Mouse (Mus musculus) myocyte (in vitro differentiated cells): ENCODE results near the gene Mycn. TPM values are rescaled to one million over a fixed set of nuclear protein-coding genes. Genes with fewer than 3 reads are reported as not detected.

ENCODE experiments used
- H3K27me3 ChIP-seq: one replicate; pipeline ENCODE4 v1.6.1; 2011; ENCODE audit not compliant: control insufficient read depth, insufficient read depth, insufficient read length
- H3K36me3 ChIP-seq: one replicate; pipeline ENCODE4 v1.6.1; 2011; ENCODE audit not compliant: control insufficient read depth, insufficient read depth
- H3K4me2 ChIP-seq: one replicate; pipeline ENCODE4 v1.6.1; 2011; ENCODE audit warnings: low read depth, control low read depth
- H3K4me3 ChIP-seq: one replicate; pipeline ENCODE4 v1.5.1; 2011; ENCODE audit warnings: mild to moderate bottlenecking, control low read depth, moderate library complexity
- H3K79me2 ChIP-seq: one replicate; pipeline ENCODE4 v1.6.1; 2011; ENCODE audit not compliant: control insufficient read depth, insufficient read depth
- H3ac ChIP-seq: one replicate; pipeline ENCODE4 v1.6.1; 2011; ENCODE audit not compliant: control insufficient read depth, insufficient read length
- CEBPB ChIP-seq: IDR thresholded peaks from 2 replicates; pipeline ENCODE4 v1.6.1; 2011; ENCODE audit warnings: mild to moderate bottlenecking, moderate library complexity; ENCODE audit not compliant: poor library complexity, insufficient read depth, severe bottlenecking
- E2F4 ChIP-seq: IDR thresholded peaks from one replicate; pipeline ENCODE4 v1.6.1; 2011; ENCODE audit warnings: mild to moderate bottlenecking, control low read depth, moderate library complexity; ENCODE audit not compliant: insufficient read depth
- MAX ChIP-seq: IDR thresholded peaks from one replicate; pipeline ENCODE4 v1.6.1; 2011; ENCODE audit warnings: low read depth, mild to moderate bottlenecking, control low read depth
- MYOD1 ChIP-seq, 3 experiments: IDR thresholded peaks; one replicate each; pipeline ENCODE4 v1.6.1; 2011; ENCODE audit warnings: control low read depth in 2 of 3, low read depth in 2 of 3, mild to moderate bottlenecking in 2 of 3, moderate library complexity in 1 of 3; ENCODE audit not compliant: insufficient read length in 2 of 3, control insufficient read depth in 1 of 3
- MYOG ChIP-seq, 3 experiments: IDR thresholded peaks; one replicate each; pipeline ENCODE4 v1.6.1; 2011; ENCODE audit warnings: control low read depth in 2 of 3, low read depth in 2 of 3, mild to moderate bottlenecking in 2 of 3; ENCODE audit not compliant: insufficient read length in 2 of 3, control insufficient read depth in 1 of 3, insufficient read depth in 1 of 3
- POLR2A ChIP-seq: IDR thresholded peaks from one replicate; pipeline ENCODE4 v1.6.1; 2011; ENCODE audit warnings: low read depth, mild to moderate bottlenecking, control low read depth, moderate library complexity; ENCODE audit not compliant: insufficient read length
- POLR2AphosphoS2 ChIP-seq: IDR thresholded peaks from one replicate; pipeline ENCODE4 v1.6.1; 2011; ENCODE audit warnings: low read depth, control low read depth; ENCODE audit not compliant: insufficient read length
- REST ChIP-seq: IDR thresholded peaks from one replicate; pipeline ENCODE4 v1.6.1; 2011; ENCODE audit warnings: mild to moderate bottlenecking, control low read depth, moderate library complexity; ENCODE audit not compliant: insufficient read depth, insufficient read length
- SRF ChIP-seq: IDR thresholded peaks from one replicate; pipeline ENCODE4 v1.6.1; 2011; ENCODE audit warnings: low read depth; ENCODE audit not compliant: control insufficient read depth, insufficient read length
- TCF12 ChIP-seq: IDR thresholded peaks from one replicate; pipeline ENCODE4 v1.6.1; 2011; ENCODE audit warnings: mild to moderate bottlenecking, control low read depth; ENCODE audit not compliant: poor library complexity, insufficient read depth, severe bottlenecking
- TCF3 ChIP-seq: IDR thresholded peaks from one replicate; pipeline ENCODE4 v1.6.1; 2011; ENCODE audit warnings: low read depth, control low read depth; ENCODE audit not compliant: insufficient read length
- USF1 ChIP-seq: IDR thresholded peaks from one replicate; pipeline ENCODE4 v1.6.1; 2011; ENCODE audit warnings: low read depth, mild to moderate bottlenecking, control low read depth, moderate library complexity
- polyA plus RNA-seq: library from polyadenylated mRNA; unstranded; fragments of >200 nt; fragmentation: generic; extraction: Trizol; gene quantifications from one replicate; pipeline ENCODE4 v1.2.1, GENCODE M21; 2012; ENCODE audit warnings: missing spikeins

The Mycn gene
- polyA plus RNA-seq, 1 experiment: 0.12 TPM

DNA sequence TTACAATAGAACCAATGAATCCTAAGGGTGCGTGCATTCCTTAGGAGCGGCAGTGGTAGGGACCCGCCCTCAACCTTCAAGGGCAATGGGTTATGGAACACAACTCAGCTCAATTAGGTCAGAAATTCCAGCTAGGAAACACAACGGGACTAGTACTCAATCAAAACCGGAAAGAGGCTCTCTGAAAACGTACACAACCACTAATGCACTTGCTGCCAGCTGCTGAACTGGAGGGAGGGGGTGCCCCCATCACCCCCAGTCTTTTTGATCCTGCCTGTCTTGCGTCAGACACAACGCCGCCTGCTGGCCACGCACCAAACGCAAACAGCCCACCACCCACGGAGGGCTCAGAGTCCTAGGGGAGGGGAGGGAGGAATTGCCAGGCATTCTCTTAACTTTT is 2.9 kb downstream of the Mycn start:
- H3K4me2 ChIP-seq: peak overlapping the region; percentile 55
- no peak for TF ChIP-seq SRF
- no peak for TF ChIP-seq TCF3
- TF ChIP-seq USF1: no peak
- no peak for TF ChIP-seq E2F4
- TF ChIP-seq POLR2A: no peak
- no peak for TF ChIP-seq POLR2AphosphoS2
- TF ChIP-seq CEBPB: no peak
- no peak for TF ChIP-seq MYOG (IDR thresholded peaks at IDR 0.05; ENCODE audit: control insufficient read depth in 1 of 3, insufficient read depth in 1 of 3, insufficient read length in 2 of 3, low read depth in 2 of 3)
- no peak for TF ChIP-seq REST
- TF ChIP-seq MAX: no peak
- TF ChIP-seq TCF12: no peak
- TF ChIP-seq MYOD1 (IDR thresholded peaks at IDR 0.05; ENCODE audit: control insufficient read depth in 1 of 3, insufficient read length in 2 of 3, low read depth in 2 of 3): no peak
- H3K36me3 ChIP-seq: no peaks in the 10 kb centered on the region
- H3ac ChIP-seq: no peak overlapping the region
- no peak overlapping the region for H3K4me3 ChIP-seq
- H3K79me2 ChIP-seq: no peaks in the 10 kb centered on the region
- H3K27me3 ChIP-seq: peaks cover 6% of the 10 kb centered on the region

DNA sequence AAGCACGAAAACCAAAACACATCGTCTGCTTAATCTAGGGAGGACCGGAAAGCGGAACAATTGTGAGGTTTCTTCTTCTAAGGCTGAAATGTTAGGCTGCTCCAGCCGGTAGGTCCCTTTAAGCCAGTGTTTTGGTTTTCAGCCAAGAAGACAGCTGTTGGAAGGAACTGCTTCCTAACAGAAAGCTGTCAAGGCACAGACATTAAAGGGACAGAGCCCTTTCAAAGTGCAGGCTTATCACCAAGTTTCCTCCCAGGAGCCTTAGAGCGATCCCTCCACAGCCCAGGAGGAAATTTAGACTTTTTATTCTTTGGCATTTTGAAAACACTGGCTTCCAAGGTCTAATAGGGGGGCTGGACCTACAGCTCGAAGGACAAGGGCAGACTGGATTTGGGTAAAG is 3.4 kb downstream of the Mycn start:
- Histone ChIP-seq H3K36me3 (no peaks in the 10 kb centered on the region), H3K4me2 (peak overlapping the region; percentile 55), H3K79me2 (no peaks in the 10 kb centered on the region), H3ac (no peak overlapping the region), H3K27me3 (peaks cover 6% of the 10 kb centered on the region), H3K4me3 (no peak overlapping the region)
- no peak for TF ChIP-seq USF1
- TF ChIP-seq POLR2AphosphoS2: no peak
- TF ChIP-seq SRF: no peak
- no peak for TF ChIP-seq POLR2A
- no peak for TF ChIP-seq MYOG (IDR thresholded peaks at IDR 0.05; ENCODE audit: control insufficient read depth in 1 of 3, insufficient read depth in 1 of 3, insufficient read length in 2 of 3, low read depth in 2 of 3)
- no peak for TF ChIP-seq MAX
- TF ChIP-seq TCF12: no peak
- no peak for TF ChIP-seq TCF3
- TF ChIP-seq REST: no peak
- no peak for TF ChIP-seq MYOD1 (IDR thresholded peaks at IDR 0.05; ENCODE audit: control insufficient read depth in 1 of 3, insufficient read length in 2 of 3, low read depth in 2 of 3)
- no peak for TF ChIP-seq CEBPB
- TF ChIP-seq E2F4: no peak

DNA sequence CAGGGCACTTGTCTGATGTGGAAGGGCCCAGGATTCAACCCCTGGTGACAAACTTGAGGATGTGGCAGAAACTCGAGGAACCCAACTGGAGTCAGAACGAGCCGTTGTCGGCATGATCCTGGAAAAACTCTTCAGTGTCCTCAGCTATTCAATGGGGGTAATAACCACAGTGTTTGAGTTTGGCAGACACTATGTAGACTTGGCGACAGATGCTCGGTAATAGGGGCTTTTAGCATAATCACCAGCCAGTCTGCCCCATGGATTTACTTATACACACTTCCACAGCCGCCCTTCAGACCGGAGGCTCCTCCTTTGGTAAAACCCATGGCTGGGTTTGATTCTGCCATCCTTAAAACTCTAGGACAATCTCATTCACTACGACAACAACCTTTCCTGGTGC is 4.0 kb downstream of the Mycn start:
- peaks cover 6% of the 10 kb centered on the region for H3K27me3 ChIP-seq
- no peak overlapping the region for H3K4me2 ChIP-seq
- no peak overlapping the region for H3K4me3 ChIP-seq
- no peak for TF ChIP-seq POLR2AphosphoS2
- TF ChIP-seq CEBPB: no peak
- no peaks in the 10 kb centered on the region for H3K36me3 ChIP-seq
- H3K79me2 ChIP-seq: no peaks in the 10 kb centered on the region
- H3ac ChIP-seq: no peak overlapping the region

DNA sequence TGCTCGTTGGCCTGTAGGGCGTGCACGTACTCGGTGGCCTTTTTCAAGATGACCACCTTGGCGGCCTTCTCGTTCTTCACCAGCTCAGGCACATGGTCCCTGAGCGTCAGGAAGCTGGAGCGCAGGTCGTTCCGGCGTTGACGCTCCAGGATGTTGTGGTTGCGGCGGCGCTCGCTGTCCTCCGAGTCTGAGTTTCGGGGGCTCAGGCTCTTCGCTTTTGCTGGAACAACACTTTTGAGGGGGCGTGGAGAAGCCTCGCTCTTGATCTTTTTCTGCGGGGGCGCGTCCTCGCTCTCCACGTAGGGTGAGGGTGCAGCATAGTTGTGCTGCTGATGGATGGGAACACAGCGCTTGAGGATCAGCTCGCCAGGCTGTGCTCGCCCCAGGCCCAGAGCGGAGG is 4.6 kb downstream of the Mycn start:
- no peaks in the 10 kb centered on the region for H3K79me2 ChIP-seq
- TF ChIP-seq TCF12 (no peak), REST (no peak), CEBPB (no peak), SRF (no peak), MYOG (IDR thresholded peaks at IDR 0.05; ENCODE audit: control insufficient read depth in 1 of 3, insufficient read depth in 1 of 3, insufficient read length in 2 of 3, low read depth in 2 of 3) (no peak), MAX (no peak), POLR2A (no peak), TCF3 (no peak), MYOD1 (IDR thresholded peaks at IDR 0.05; ENCODE audit: control insufficient read depth in 1 of 3, insufficient read length in 2 of 3, low read depth in 2 of 3) (no peak), USF1 (no peak), POLR2AphosphoS2 (no peak), E2F4 (no peak)
- no peak overlapping the region for H3ac ChIP-seq
- H3K27me3 ChIP-seq: peaks cover 6% of the 10 kb centered on the region
- H3K4me3 ChIP-seq: no peak overlapping the region
- no peaks in the 10 kb centered on the region for H3K36me3 ChIP-seq
- no peak overlapping the region for H3K4me2 ChIP-seq

DNA sequence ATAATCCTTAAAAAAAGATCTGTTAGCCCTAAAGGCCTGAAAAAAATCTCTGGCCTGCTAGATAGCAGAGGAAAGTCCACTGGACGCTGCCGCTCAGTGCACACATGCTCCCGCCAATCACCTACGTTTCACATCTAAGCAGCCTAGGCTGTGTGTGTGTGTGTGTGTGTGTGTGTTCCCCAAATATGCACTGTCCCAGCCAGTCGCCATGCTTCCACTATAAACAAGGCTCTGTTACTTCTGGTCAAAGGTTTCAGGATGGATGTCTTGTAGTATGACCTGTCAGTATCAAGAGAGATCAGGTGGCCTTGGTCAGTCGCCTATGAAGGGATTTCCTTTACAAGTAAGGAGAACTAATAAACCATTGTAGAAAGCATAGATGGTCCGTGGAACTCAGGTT is 9.5 kb downstream of the Mycn start:
- no peak overlapping the region for H3K4me2 ChIP-seq
- H3K4me3 ChIP-seq: no peak overlapping the region
- H3K27me3 ChIP-seq: no peaks in the 10 kb centered on the region
- H3K79me2 ChIP-seq: no peaks in the 10 kb centered on the region
- no peak overlapping the region for H3ac ChIP-seq
- H3K36me3 ChIP-seq: no peaks in the 10 kb centered on the region
- peak in 1 of 3 experiments; percentile 52 for TF ChIP-seq MYOD1 (IDR thresholded peaks at IDR 0.05; ENCODE audit: control insufficient read depth in 1 of 3, insufficient read length in 2 of 3, low read depth in 2 of 3)
- no peak for TF ChIP-seq TCF12
